Comparison of ENCODE assay signal across 17 mouse cellular contexts in the genomic region with DNA sequence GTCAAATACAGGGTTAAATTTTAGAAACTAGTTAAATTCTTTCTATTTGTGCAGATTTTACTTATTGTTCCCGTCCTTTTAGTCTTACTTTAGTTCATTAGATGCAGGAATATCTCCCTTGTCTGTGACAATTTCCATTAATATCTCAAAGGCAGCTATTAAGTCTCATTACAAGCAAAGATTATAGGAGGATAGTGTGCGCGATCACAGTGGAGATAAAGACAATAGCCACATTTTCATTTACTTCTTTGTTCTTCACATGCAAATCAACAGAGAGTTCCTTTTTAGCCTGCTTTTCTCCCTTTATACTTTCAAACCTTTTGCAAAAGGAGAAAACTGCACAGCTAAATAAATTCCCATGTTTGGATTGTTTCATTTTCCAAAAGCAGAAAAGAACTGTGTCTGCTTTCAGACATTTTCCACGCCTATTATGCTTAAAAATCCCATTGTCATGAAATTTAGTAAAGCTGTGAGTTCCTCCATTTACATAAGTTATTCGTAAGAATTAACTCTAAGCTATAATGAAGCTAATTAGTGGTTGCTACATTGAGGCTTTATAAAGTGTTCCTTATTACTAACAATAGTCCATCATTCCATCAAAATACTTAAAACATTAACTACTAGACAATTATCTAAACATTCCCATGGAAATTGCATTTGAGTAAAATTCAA.
"Had no signal": no experiment of that assay in that cellular context is flagged by ENCODE, and none has a peak within 500 bp of the region (broad histone marks: within the 10 kb centered on the region; RNA-seq: fewer than 3 reads in every experiment).

No protein-coding gene starts in this region.

- H3K36me3 ChIP-seq: limb, embryonic 12.5 days; limb, embryonic 15.5 days; midbrain, embryonic 13.5 days had no signal

- DNase-seq: kidney, adult 9 months; kidney, postnatal 14 days; kidney, postnatal 4 days; left cerebral cortex, postnatal 4 days; liver, postnatal 0 days; lung, embryonic 14.5 days; right cerebral cortex, postnatal 14 days; right cerebral cortex, postnatal 4 days; thymus, postnatal 25 days had no signal

- ATAC-seq: liver, postnatal 0 days; lung, postnatal 0 days; midbrain, embryonic 13.5 days had no signal

- H3K4me1 ChIP-seq: limb, embryonic 12.5 days; limb, embryonic 15.5 days; midbrain, embryonic 13.5 days had no signal

- H3K4me2 ChIP-seq: limb, embryonic 12.5 days; limb, embryonic 15.5 days; liver, embryonic 11.5 days; lung, embryonic 14.5 days; midbrain, embryonic 13.5 days had no signal

- H3K9me3 ChIP-seq: limb, embryonic 12.5 days; limb, embryonic 15.5 days; midbrain, embryonic 13.5 days had no signal

- H3K27ac ChIP-seq: limb, embryonic 12.5 days; limb, embryonic 15.5 days; liver, embryonic 14.5 days; macrophage; midbrain, embryonic 13.5 days; stomach, postnatal 0 days had no signal

- H3K4me3 ChIP-seq: limb, embryonic 12.5 days; limb, embryonic 15.5 days; midbrain, embryonic 13.5 days had no signal

- H3K27me3 ChIP-seq: limb, embryonic 12.5 days; limb, embryonic 15.5 days; midbrain, embryonic 13.5 days had no signal

- H3K9ac ChIP-seq: limb, embryonic 12.5 days; limb, embryonic 15.5 days; liver, embryonic 14.5 days; liver, postnatal 0 days; lung, embryonic 14.5 days; midbrain, embryonic 13.5 days had no signal
